Mouse (Mus musculus): ENCODE data around the gene Gm29666. TPM values are rescaled to one million over a fixed set of nuclear protein-coding genes. Genes with fewer than 3 reads are reported as not detected.

Gm29666 gene
- total and polyA plus RNA-seq, 3 experiments, result 0.36 to 0.42 TPM; not detected in 1

- no peaks in the 10 kb centered on the region for H3K79me2 ChIP-seq (ENCODE audit: control insufficient read depth, insufficient read depth, low read length, poor library complexity)
- no peak overlapping the region for H3K4me3 ChIP-seq (ENCODE audit: control insufficient read depth in 1 of 2, insufficient read depth in 1 of 2, low read depth in 2 of 2, low read length in 2 of 2)
- H3K9ac ChIP-seq (ENCODE audit: control insufficient read depth, low read depth, low read length, poor library complexity, severe bottlenecking), result no peak overlapping the region
- no peaks in the 10 kb centered on the region for H3K27me3 ChIP-seq (ENCODE audit: control insufficient read depth in 1 of 2, insufficient read depth in 2 of 2, low read length in 2 of 2)
- TF ChIP-seq UBTF (IDR thresholded peaks at IDR 0.05; ENCODE audit: borderline replicate concordance, insufficient read depth, low read depth, low read length) (no peak), USF2 (IDR thresholded peaks at IDR 0.05; ENCODE audit: borderline replicate concordance in 1 of 2, insufficient read depth in 1 of 2, low read depth in 1 of 2, low read length in 2 of 2) (no peak), HCFC1 (IDR thresholded peaks at IDR 0.05; ENCODE audit: low read depth, low read length) (no peak), CHD1 (IDR thresholded peaks at IDR 0.05; ENCODE audit: low read depth, low read length) (no peak), GABPA (IDR thresholded peaks at IDR 0.05; ENCODE audit: low read depth, low read length) (no peak), ELF1 (IDR thresholded peaks at IDR 0.05; ENCODE audit: low read depth, low read length) (no peak), ZNF384 (IDR thresholded peaks at IDR 0.05; ENCODE audit: low read depth, low read length) (no peak), RCOR1 (IDR thresholded peaks at IDR 0.05; ENCODE audit: low read depth, low read length) (no peak), USF1 (IDR thresholded peaks at IDR 0.05; ENCODE audit: low read depth, low read length) (no peak), POLR2AphosphoS5 (IDR thresholded peaks at IDR 0.05; ENCODE audit: borderline replicate concordance, low read depth, low read length) (no peak), NRF1 (IDR thresholded peaks at IDR 0.05; ENCODE audit: insufficient read depth, low read depth, low read length, poor library complexity, severe bottlenecking) (no peak), MAX (IDR thresholded peaks at IDR 0.05; ENCODE audit: low read length) (no peak)
- no peak overlapping the region for H3K27ac ChIP-seq (ENCODE audit: control insufficient read depth, low read depth, low read length)
- no peaks in the 10 kb centered on the region for H3K4me1 ChIP-seq (ENCODE audit: control insufficient read depth in 1 of 2, insufficient read depth in 2 of 2, low read length in 2 of 2)
- no peaks in the 10 kb centered on the region for H3K36me3 ChIP-seq (ENCODE audit: control insufficient read depth in 1 of 2, insufficient read depth in 2 of 2, low read length in 2 of 2)
- H3K9me3 ChIP-seq (replicated peaks; ENCODE audit: insufficient read depth, low read length), result no peaks in the 10 kb centered on the region
- no peak for DNase-seq (ENCODE audit: low read depth, low spot score)
These were observed 42.7 kb upstream of the Gm29666 start for GRCm38 (mm10) chr15:84962518-84962917.

GRCm38 (mm10) chr15:84960692-84961091 is 40.9 kb upstream of the Gm29666 start:
- Histone ChIP-seq H3K79me2 (ENCODE audit: control insufficient read depth, insufficient read depth, low read length, poor library complexity) (no peaks in the 10 kb centered on the region), H3K9me3 (replicated peaks; ENCODE audit: insufficient read depth, low read length) (no peaks in the 10 kb centered on the region), H3K4me3 (ENCODE audit: control insufficient read depth in 1 of 2, insufficient read depth in 1 of 2, low read depth in 2 of 2, low read length in 2 of 2) (no peak overlapping the region), H3K27ac (ENCODE audit: control insufficient read depth, low read depth, low read length) (no peak overlapping the region), H3K36me3 (ENCODE audit: control insufficient read depth in 1 of 2, insufficient read depth in 2 of 2, low read length in 2 of 2) (no peaks in the 10 kb centered on the region), H3K27me3 (ENCODE audit: control insufficient read depth in 1 of 2, insufficient read depth in 2 of 2, low read length in 2 of 2) (no peaks in the 10 kb centered on the region), H3K9ac (ENCODE audit: control insufficient read depth, low read depth, low read length, poor library complexity, severe bottlenecking) (no peak overlapping the region), H3K4me1 (ENCODE audit: control insufficient read depth in 1 of 2, insufficient read depth in 2 of 2, low read length in 2 of 2) (no peaks in the 10 kb centered on the region)
- TF ChIP-seq MAX (IDR thresholded peaks at IDR 0.05; ENCODE audit: low read length) (no peak), ZMIZ1 (IDR thresholded peaks at IDR 0.05; ENCODE audit: low read depth, low read length) (no peak), MAZ (IDR thresholded peaks at IDR 0.05; ENCODE audit: low read depth, low read length) (no peak), BHLHE40 (IDR thresholded peaks at IDR 0.05; ENCODE audit: borderline replicate concordance, low read depth, low read length) (no peak), GATA1 (IDR thresholded peaks at IDR 0.05; ENCODE audit: low read depth, low read length) (no peak), ZNF384 (IDR thresholded peaks at IDR 0.05; ENCODE audit: low read depth, low read length) (no peak), MAFK (IDR thresholded peaks at IDR 0.05; ENCODE audit: borderline replicate concordance, low read depth, low read length) (no peak), HCFC1 (IDR thresholded peaks at IDR 0.05; ENCODE audit: low read depth, low read length) (no peak), USF1 (IDR thresholded peaks at IDR 0.05; ENCODE audit: low read depth, low read length) (no peak), SMC3 (IDR thresholded peaks at IDR 0.05; ENCODE audit: low read depth, low read length) (no peak)
- DNase-seq (ENCODE audit: low read depth, low spot score), result no peak
